Mouse (Mus musculus) forebrain, embryonic 14.5 days (tissue): ENCODE measurements at regions not wholly inside any gene's neighbourhood (a gene's known extent, or its start where the extent isn't known, plus 50 kb on each side); places are given as distances from the start of the nearest gene placed in this dataset.

Source experiments
- ATAC-seq: fragments of 200-750 bp; cut with Nextera tagmentation; 2 replicates; pipeline ENCODE4 v1.8.0; 2017; ENCODE audit warnings: mild to moderate bottlenecking, moderate library complexity
- DNase-seq: peaks from one replicate; pipeline ENCODE4 v3.0.0-alpha.2; 2015; ENCODE audit warnings: low spot score
- H3K27ac ChIP-seq: fragments of 300-500 bp; sonication (generic); 2 replicates; pipeline ENCODE4 v1.5.1; 2014; ENCODE audit warnings: low read depth, mild to moderate bottlenecking, control low read depth, low read length, moderate library complexity
- H3K27me3 ChIP-seq: fragments of 300-500 bp; sonication (generic); replicated peaks from 2 replicates; pipeline ENCODE4 v1.6.1; 2014; ENCODE audit warnings: low read length, control low read depth, mixed read lengths; ENCODE audit not compliant: control insufficient read depth, insufficient read depth
- H3K36me3 ChIP-seq: fragments of 300-500 bp; sonication (generic); 2 replicates; pipeline ENCODE4 v1.6.1; 2014; ENCODE audit warnings: low read length, control low read depth; ENCODE audit not compliant: control insufficient read depth, insufficient read depth
- H3K4me1 ChIP-seq: fragments of 300-500 bp; sonication (generic); 2 replicates; pipeline ENCODE4 v1.6.1; 2014; ENCODE audit warnings: antibody characterized with exemption, low read length, control low read depth; ENCODE audit not compliant: control insufficient read depth, insufficient read depth
- H3K4me2 ChIP-seq: fragments of 300-500 bp; sonication (generic); 2 replicates; pipeline ENCODE4 v1.6.1; 2014; ENCODE audit warnings: mild to moderate bottlenecking, control low read depth, low read length
- H3K4me3 ChIP-seq: fragments of 300-500 bp; sonication (generic); 2 replicates; pipeline ENCODE4 v1.5.1; 2014; ENCODE audit warnings: low read depth, low read length, control low read depth
- H3K9ac ChIP-seq: fragments of 300-500 bp; sonication (generic); 2 replicates; pipeline ENCODE4 v1.6.1; 2014; ENCODE audit warnings: mild to moderate bottlenecking, low read length, control low read depth, moderate library complexity
- H3K9me3 ChIP-seq: fragments of 300-500 bp; sonication (generic); replicated peaks from 2 replicates; pipeline ENCODE4 v1.6.1; 2016; ENCODE audit warnings: low read length, control low read depth, mixed read lengths; ENCODE audit not compliant: control insufficient read depth
- WGBS: fragments of 180-500 bp; shearing (Covaris S2); extraction: QIAGEN DNeasy Blood & Tissue Kit; methylation state at CpG from one replicate; pipeline ENCODE4 v1.1.7; 2014; 5-methylcytosine and 5-hydroxymethylcytosine counted together

DNA sequence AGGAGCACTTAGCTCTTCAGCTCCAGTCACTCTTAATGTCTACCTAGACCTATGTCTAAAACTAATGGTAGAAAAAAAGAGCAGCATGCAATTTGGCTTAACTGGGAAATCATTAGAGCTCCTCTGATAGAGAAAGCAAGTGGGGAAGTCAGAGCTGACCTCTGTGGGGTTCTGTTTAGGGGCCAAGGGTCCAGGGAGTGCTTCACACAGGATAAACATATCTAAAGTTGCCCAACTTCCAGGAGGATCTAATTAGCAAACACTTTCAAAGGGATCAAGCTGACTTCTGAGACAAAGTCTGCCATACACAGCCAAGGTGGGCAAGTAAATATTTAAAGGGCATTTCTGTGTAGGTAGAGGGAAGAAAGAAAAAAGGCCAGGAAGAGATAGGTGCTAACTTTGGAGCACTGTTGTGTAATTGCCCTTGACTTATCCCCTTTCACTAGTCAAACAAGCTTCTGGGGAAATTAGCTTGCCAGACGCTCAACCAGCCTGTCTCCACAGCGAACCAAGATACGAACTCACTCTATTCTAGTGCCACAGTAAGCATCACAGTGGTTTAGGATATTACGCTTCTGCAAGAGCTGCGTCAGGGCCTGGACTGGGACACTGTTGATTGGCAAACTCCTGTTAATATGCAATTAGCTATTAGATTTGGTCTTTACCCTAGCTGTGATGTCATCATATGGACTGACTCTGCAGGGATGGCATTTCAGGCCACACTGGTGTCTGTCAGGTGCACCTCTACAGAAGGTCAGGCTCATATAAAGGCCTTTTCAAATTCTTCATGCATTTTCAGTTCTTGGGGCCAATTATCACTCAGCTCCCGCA lies 1413.9 kb upstream of the A1bg start:
- Histone ChIP-seq H3K36me3 (no peaks in the 10 kb centered on the region), H3K27me3 (no peaks in the 10 kb centered on the region), H3K27ac (no peak overlapping the region), H3K4me1 (no peaks in the 10 kb centered on the region), H3K9me3 (no peaks in the 10 kb centered on the region), H3K9ac (no peak overlapping the region), H3K4me3 (no peak overlapping the region), H3K4me2 (no peak overlapping the region)
- 66% methylated on average over 6 of the region's 6 CpGs for WGBS
- no peak for ATAC-seq
- DNase-seq = no peak

DNA sequence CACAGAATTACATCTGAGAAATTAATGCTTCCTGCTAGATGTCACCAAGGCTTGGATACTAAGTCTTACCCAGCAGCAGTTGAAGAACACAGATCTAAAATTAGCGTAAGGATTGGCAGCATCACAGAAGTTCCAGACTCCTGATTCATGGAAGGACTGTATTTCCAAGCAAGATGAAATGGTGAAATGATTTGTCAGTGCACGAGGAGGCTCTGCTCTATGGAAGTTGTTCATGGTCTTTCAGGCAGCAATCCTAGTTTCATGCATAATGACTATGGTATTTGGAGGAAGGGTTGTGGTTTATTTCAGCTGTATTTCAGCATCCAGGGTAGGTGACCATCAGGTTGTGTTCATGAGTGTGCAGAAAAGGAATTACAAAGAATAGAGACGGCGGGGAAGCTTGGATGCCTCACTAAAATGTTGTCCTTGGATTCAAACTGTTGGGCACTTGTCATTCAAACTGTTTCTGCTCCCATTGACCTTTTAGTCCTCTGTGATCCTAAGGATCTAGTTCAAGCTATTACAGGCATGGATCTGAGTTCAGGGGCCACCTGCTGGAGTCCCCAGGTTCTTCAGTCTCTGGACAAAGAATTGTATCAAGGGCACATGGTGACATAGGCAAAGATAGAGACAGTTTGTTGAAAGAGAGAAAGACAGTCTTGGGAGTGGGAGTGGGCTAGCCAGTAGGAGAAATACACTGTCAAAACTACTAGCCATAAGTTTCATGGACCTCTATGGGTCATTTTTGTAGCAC lies 1411.6 kb upstream of the A1bg start:
- no peak overlapping the region for H3K4me2 ChIP-seq
- ATAC-seq (no peak), DNase-seq (no peak)
- no peaks in the 10 kb centered on the region for H3K27me3 ChIP-seq
- H3K9me3 ChIP-seq = no peaks in the 10 kb centered on the region
- no peaks in the 10 kb centered on the region for H3K4me1 ChIP-seq
- WGBS = 92% methylated on average over 4 of the region's 4 CpGs
- H3K36me3 ChIP-seq = no peaks in the 10 kb centered on the region
- H3K4me3 ChIP-seq = no peak overlapping the region
- H3K9ac ChIP-seq = no peak overlapping the region
- H3K27ac ChIP-seq = no peak overlapping the region

DNA sequence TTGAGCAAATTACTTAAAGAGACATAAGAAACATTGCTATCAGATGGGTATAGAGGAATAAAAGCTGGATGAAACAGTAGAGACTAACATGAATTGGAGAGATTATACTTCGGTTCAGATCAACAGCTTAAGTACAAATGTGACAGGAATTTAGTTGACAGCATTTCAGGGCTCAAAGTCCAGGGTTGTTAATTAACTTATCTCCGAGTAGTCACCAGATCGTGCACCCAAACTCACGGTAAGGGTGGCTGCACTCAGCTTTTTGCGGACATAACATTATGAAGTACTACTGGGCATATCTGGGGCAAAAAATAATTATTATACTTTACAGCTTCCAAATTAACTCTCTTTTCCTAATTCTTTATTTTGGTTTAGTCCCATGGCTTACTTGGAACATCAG lies 1409.3 kb upstream of the A1bg start:
- Histone ChIP-seq H3K4me2 (no peak overlapping the region), H3K4me1 (no peaks in the 10 kb centered on the region), H3K27ac (no peak overlapping the region), H3K4me3 (no peak overlapping the region), H3K27me3 (no peaks in the 10 kb centered on the region), H3K9ac (no peak overlapping the region), H3K9me3 (no peaks in the 10 kb centered on the region), H3K36me3 (no peaks in the 10 kb centered on the region)
- WGBS = 86% methylated on average over 5 of the region's 5 CpGs
- DNase-seq = no peak
- ATAC-seq = no peak

DNA sequence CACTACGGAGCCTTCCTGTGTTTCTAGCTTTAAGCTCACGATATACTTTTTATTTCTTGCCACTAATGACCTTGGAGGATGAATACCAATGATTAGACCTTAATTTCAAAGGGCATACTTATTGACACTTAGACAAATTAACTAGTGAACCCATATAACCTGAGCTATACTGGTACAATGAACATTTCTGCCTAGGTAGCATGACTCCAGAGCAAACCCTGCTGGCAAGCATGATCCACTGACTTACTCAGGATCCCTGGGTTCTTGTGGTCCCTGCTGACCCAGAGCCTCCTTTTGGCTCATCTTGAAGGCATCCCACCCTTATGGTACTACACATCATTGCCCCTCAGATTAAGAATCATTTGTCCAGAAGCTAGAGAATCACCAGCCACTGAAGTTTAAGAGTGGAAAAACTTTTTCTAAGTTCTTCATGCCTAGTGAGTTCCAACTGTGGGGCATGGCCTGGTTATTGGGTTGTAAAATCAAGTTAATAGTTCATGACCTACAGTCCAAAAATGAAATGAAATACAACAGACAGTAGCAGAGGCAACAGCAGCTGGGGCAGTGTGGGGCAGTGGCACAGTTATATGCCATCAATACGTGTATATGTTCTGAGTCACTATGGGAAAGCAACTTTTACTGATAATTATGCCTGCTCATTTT lies 1408.5 kb upstream of the A1bg start:
- ATAC-seq (no peak), DNase-seq (no peak)
- Histone ChIP-seq H3K9ac (no peak overlapping the region), H3K9me3 (no peaks in the 10 kb centered on the region), H3K27me3 (no peaks in the 10 kb centered on the region), H3K4me1 (no peaks in the 10 kb centered on the region), H3K36me3 (no peaks in the 10 kb centered on the region), H3K4me3 (no peak overlapping the region), H3K27ac (no peak overlapping the region), H3K4me2 (no peak overlapping the region)
- WGBS = 91% methylated on average over 3 of the region's 3 CpGs

DNA sequence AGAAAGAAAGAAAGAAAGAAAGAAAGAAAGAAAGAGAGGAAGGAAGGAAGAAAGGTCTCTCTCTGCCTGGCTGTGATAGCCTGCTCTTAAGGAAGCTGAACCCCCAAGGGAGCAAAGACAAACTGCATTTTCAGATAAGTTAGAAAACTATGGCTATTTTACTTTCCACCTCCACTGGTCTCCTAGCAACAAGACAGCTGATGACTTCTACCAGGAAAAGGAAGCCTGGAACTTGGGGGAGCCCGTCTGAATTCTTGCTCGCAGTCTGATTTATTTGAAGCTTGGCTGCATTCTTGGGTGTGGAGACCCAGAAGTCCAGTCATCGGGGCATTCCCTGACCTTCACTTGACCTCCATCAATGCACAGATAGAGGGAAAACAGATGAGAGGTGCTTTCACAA lies 1406.1 kb upstream of the A1bg start:
- Histone ChIP-seq H3K4me1 (no peaks in the 10 kb centered on the region), H3K27ac (no peak overlapping the region), H3K4me2 (no peak overlapping the region), H3K9ac (no peak overlapping the region), H3K4me3 (no peak overlapping the region), H3K36me3 (no peaks in the 10 kb centered on the region), H3K9me3 (no peaks in the 10 kb centered on the region), H3K27me3 (no peaks in the 10 kb centered on the region)
- 59% methylated on average over 3 of the region's 3 CpGs for WGBS
- DNase-seq (peak; percentile 25), ATAC-seq (no peak)

DNA sequence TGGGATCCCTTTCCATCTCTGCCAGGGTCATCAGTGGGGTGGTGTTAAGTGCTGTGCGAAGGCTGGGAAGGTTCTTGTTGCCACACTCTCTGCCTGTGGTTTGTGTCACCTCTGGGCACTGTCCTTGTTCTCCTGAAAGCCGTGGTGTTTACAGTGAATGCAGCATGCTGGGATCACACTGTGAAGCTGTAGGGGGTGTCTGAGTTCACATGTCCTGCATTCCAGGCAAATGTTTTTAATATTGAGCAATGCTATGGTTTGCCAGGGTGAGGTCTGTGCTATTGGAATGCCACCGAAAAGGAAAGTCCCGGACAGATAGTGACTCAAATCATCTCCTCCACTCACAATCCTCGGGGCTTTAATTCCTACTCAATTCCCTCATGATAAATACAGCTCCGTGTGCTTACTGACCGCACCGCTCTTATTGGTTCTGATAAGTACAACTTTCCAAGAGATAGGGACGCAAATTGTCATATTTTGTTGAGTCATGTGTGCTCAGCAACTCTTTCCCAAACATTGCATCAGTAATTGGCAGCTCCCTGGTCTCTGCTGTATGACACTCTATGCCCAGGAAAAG lies 1405.6 kb upstream of the A1bg start:
- Histone ChIP-seq H3K4me2 (no peak overlapping the region), H3K36me3 (no peaks in the 10 kb centered on the region), H3K4me3 (no peak overlapping the region), H3K9me3 (no peaks in the 10 kb centered on the region), H3K27me3 (no peaks in the 10 kb centered on the region), H3K27ac (no peak overlapping the region), H3K9ac (no peak overlapping the region), H3K4me1 (no peaks in the 10 kb centered on the region)
- no peak for DNase-seq
- WGBS = 71% methylated on average over 9 of the region's 9 CpGs
- no peak for ATAC-seq

DNA sequence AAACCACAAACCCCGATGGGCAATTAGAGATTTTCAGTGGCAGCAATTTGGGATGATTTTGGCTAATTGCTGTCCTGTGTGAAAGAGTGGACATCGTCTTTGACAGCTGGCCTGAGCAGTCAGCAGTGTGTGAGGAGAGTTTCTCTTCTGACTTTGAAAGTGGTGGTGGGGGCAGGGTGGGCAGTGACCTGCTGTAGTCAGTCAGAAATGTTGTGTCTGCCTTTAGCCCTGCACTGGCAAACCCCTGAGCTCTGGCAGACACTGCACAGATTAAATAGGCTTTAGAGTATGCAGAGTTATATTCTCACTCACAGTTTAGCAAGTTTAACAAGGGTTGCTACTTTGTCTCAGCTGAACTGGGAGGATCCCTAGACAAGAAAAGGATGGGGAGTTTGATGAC lies 1404.7 kb upstream of the A1bg start:
- H3K9me3 ChIP-seq = no peaks in the 10 kb centered on the region
- ATAC-seq = no peak
- no peak overlapping the region for H3K9ac ChIP-seq
- no peaks in the 10 kb centered on the region for H3K36me3 ChIP-seq
- H3K4me3 ChIP-seq = no peak overlapping the region
- no peaks in the 10 kb centered on the region for H3K4me1 ChIP-seq
- H3K27me3 ChIP-seq = no peaks in the 10 kb centered on the region
- no peak for DNase-seq
- no peak overlapping the region for H3K4me2 ChIP-seq
- 53% methylated on average over 2 of the region's 2 CpGs for WGBS
- no peak overlapping the region for H3K27ac ChIP-seq

DNA sequence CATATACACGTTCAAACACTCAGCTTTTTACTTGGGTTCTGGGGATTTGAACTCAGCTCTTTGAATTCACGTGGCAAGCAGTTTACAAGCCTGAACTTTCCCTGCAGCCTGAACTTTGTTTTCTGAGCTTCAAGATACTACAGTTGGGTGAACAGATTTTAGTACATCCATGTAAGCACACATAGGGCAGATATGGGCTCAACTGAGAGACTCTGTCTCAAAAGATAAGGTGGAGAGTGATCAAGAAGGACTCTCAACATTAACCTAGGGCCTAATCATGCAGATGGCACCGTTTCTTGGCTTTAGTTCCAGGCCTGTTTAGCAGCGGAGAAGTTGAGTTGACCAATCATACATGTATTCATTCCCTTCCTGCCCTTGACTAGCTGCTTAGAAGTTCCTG lies 1403.7 kb upstream of the A1bg start:
- Histone ChIP-seq H3K9me3 (no peaks in the 10 kb centered on the region), H3K27me3 (no peaks in the 10 kb centered on the region), H3K27ac (no peak overlapping the region), H3K4me1 (no peaks in the 10 kb centered on the region), H3K36me3 (no peaks in the 10 kb centered on the region), H3K4me2 (no peak overlapping the region), H3K9ac (no peak overlapping the region), H3K4me3 (no peak overlapping the region)
- ATAC-seq (no peak), DNase-seq (no peak)
- 91% methylated on average over 4 of the region's 4 CpGs for WGBS
